Mouse (Mus musculus): Measurements from ENCODE around the gene Comp. TPM values are rescaled to one million over a fixed set of nuclear protein-coding genes. Genes with fewer than 3 reads are reported as not detected.
A peak's percentile ranks its signal among the peaks of the same experiment; 100 is the strongest.

Comp gene
- polyA plus RNA-seq, 1 experiment from 2014 or later, result 0.14 TPM

GRCm38 (mm10) chr8:70404212-70404611, 30.9 kb downstream of the Comp start:
- Histone ChIP-seq H3K27ac (ENCODE audit: low read depth, low read length) (no peak overlapping the region), H3K4me1 (ENCODE audit: control insufficient read depth, insufficient read depth, low read length) (peaks cover 44% of the 10 kb centered on the region), H3K9ac (ENCODE audit: low read depth, low read length) (no peak overlapping the region), H3K4me2 (replicated peaks; ENCODE audit: low read depth, low read length) (no peak overlapping the region), H3K36me3 (ENCODE audit: control insufficient read depth, insufficient read depth, low read length) (peaks cover 10% of the 10 kb centered on the region; the same call in 1 of the 2 replicates), H3K9me3 (ENCODE audit: control insufficient read depth, low read length) (no peaks in the 10 kb centered on the region), H3K27me3 (ENCODE audit: control insufficient read depth, insufficient read depth, low read length) (no peaks in the 10 kb centered on the region), H3K4me3 (ENCODE audit: low read length) (no peak overlapping the region)
- 90% methylated on average over 3 of the region's 3 CpGs for WGBS
- ATAC-seq (ENCODE audit: low FRiP score, low TSS enrichment), result no peak

DNA sequence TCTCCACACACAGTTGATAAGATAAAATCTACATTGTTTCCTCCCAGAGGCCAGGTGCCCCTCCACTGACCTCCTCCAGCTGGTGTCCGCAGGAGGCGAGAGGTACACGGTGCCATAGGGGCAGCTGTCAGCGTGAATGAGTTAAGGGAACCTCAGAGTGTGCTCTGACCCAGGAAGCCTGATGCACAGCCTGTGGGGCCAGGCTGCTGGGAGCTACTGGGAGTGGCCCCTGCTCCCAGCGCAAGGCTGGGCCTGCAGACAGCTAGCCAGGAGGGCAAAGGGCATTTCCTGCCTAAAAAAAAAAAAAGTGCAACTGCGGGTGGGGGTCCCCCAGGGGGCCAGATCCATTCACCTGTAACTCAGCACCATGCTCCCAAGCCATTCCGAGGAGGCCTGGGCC, 31.8 kb downstream of the Comp start:
- no peak for ATAC-seq (ENCODE audit: low FRiP score, low TSS enrichment)
- Histone ChIP-seq H3K9me3 (ENCODE audit: control insufficient read depth, low read length) (no peaks in the 10 kb centered on the region), H3K27ac (ENCODE audit: low read depth, low read length) (0 out of 2 replicates have a peak overlapping the region, but pooled peaks have one; percentile 24), H3K9ac (ENCODE audit: low read depth, low read length) (no peak overlapping the region), H3K27me3 (ENCODE audit: control insufficient read depth, insufficient read depth, low read length) (no peaks in the 10 kb centered on the region), H3K4me3 (ENCODE audit: low read length) (no peak overlapping the region), H3K4me2 (replicated peaks; ENCODE audit: low read depth, low read length) (no peak overlapping the region), H3K4me1 (ENCODE audit: control insufficient read depth, insufficient read depth, low read length) (peaks cover 45% of the 10 kb centered on the region), H3K36me3 (ENCODE audit: control insufficient read depth, insufficient read depth, low read length) (peaks cover 7% of the 10 kb centered on the region; the same call in 1 of the 2 replicates)
- WGBS, result 9% methylated on average over 7 of the region's 7 CpGs

DNA sequence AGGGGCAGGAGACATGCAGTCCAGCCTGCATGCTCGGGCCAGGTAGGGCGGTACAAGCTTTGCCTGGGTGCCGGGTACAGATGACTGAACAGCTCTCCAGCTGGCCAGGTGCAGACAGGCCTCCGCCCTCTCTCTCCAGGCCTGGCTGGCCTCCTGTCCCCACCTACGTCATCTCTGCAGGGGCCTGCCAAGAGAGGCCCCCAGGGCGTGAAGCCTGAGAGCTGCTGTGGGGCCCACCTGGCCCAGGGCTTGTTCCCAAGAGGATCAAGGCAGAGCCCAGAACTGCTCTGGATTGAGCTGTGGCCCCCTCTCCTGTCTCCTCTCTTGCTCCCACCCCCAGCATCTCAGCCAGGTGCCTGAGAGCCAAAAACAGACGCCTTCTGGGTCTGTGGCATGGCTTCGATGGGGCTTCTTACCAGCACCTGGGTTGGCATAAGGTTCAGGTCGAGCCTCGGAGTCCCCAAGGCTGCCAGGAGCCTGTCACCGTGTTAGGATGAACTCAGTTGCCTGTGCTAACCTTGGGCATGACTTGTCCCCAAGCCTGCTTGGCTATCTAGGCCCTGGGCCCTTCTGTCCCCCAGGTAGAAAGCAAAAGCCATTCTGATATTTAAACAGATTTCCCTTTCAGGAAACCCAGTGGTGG, 33.2 kb downstream of the Comp start:
- H3K4me1 ChIP-seq (ENCODE audit: control insufficient read depth, insufficient read depth, low read length), result peaks cover 45% of the 10 kb centered on the region
- H3K4me3 ChIP-seq (ENCODE audit: low read length), result no peak overlapping the region
- no peak overlapping the region; the same call in 1 of the 2 replicates for H3K9ac ChIP-seq (ENCODE audit: low read depth, low read length)
- peak overlapping the region; percentile 33 for H3K27ac ChIP-seq (ENCODE audit: low read depth, low read length)
- peak; percentile 74 for ATAC-seq (ENCODE audit: low FRiP score, low TSS enrichment)
- no peaks in the 10 kb centered on the region for H3K27me3 ChIP-seq (ENCODE audit: control insufficient read depth, insufficient read depth, low read length)
- H3K9me3 ChIP-seq (ENCODE audit: control insufficient read depth, low read length), result no peaks in the 10 kb centered on the region
- peaks cover 7% of the 10 kb centered on the region; the same call in 1 of the 2 replicates for H3K36me3 ChIP-seq (ENCODE audit: control insufficient read depth, insufficient read depth, low read length)
- 72% methylated on average over 11 of the region's 11 CpGs for WGBS
- H3K4me2 ChIP-seq (replicated peaks; ENCODE audit: low read depth, low read length), result no peak overlapping the region

GRCm38 (mm10) chr8:70408301-70408700, 34.9 kb downstream of the Comp start:
- H3K4me3 ChIP-seq (ENCODE audit: low read length), result no peak overlapping the region
- ATAC-seq (ENCODE audit: low FRiP score, low TSS enrichment), result peak; percentile 34; the same call in 1 of the 2 replicates
- H3K27me3 ChIP-seq (ENCODE audit: control insufficient read depth, insufficient read depth, low read length), result no peaks in the 10 kb centered on the region
- peaks cover 45% of the 10 kb centered on the region for H3K4me1 ChIP-seq (ENCODE audit: control insufficient read depth, insufficient read depth, low read length)
- H3K27ac ChIP-seq (ENCODE audit: low read depth, low read length), result peak overlapping the region; percentile 51; the same call in 1 of the 2 replicates
- 51% methylated on average over 6 of the region's 6 CpGs for WGBS
- no peaks in the 10 kb centered on the region for H3K9me3 ChIP-seq (ENCODE audit: control insufficient read depth, low read length)
- no peak overlapping the region for H3K4me2 ChIP-seq (replicated peaks; ENCODE audit: low read depth, low read length)
- H3K9ac ChIP-seq (ENCODE audit: low read depth, low read length), result peak overlapping the region; percentile 18; the same call in 1 of the 2 replicates
- H3K36me3 ChIP-seq (ENCODE audit: control insufficient read depth, insufficient read depth, low read length), result peaks cover 7% of the 10 kb centered on the region; the same call in 1 of the 2 replicates

DNA sequence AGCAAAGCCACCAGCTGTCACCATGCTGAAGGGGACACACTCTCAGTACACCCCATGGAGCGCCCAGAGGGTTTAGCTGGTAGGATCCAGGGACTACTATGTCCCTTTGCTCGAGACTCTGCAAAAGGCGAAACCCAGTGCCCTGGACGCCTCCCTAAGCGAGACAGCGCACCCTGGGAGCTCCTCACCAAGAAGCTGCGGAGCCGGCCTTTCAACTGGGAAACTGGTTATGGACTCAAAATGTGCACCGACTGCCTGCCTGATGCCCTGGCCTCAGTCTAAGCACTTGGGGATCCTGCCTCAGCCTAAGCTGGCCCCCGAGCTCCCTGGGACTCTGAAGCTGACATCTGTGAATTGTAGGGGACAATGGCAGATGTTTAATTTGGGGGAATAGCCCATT, 35.7 kb downstream of the Comp start:
- peak overlapping the region; percentile 51; the same call in 1 of the 2 replicates for H3K27ac ChIP-seq (ENCODE audit: low read depth, low read length)
- H3K4me1 ChIP-seq (ENCODE audit: control insufficient read depth, insufficient read depth, low read length), result peaks cover 45% of the 10 kb centered on the region
- H3K36me3 ChIP-seq (ENCODE audit: control insufficient read depth, insufficient read depth, low read length), result peaks cover 9% of the 10 kb centered on the region; the same call in 1 of the 2 replicates
- WGBS, result 77% methylated on average over 10 of the region's 10 CpGs
- ATAC-seq (ENCODE audit: low FRiP score, low TSS enrichment), result no peak
- H3K9me3 ChIP-seq (ENCODE audit: control insufficient read depth, low read length), result no peaks in the 10 kb centered on the region
- H3K4me2 ChIP-seq (replicated peaks; ENCODE audit: low read depth, low read length), result no peak overlapping the region
- no peak overlapping the region for H3K4me3 ChIP-seq (ENCODE audit: low read length)
- no peaks in the 10 kb centered on the region for H3K27me3 ChIP-seq (ENCODE audit: control insufficient read depth, insufficient read depth, low read length)
- no peak overlapping the region; the same call in 1 of the 2 replicates for H3K9ac ChIP-seq (ENCODE audit: low read depth, low read length)

GRCm38 (mm10) chr8:70409455-70409871, 36.1 kb downstream of the Comp start:
- ATAC-seq (ENCODE audit: low FRiP score, low TSS enrichment), result no peak
- Histone ChIP-seq H3K9ac (ENCODE audit: low read depth, low read length) (no peak overlapping the region; the same call in 1 of the 2 replicates), H3K4me3 (ENCODE audit: low read length) (no peak overlapping the region), H3K27me3 (ENCODE audit: control insufficient read depth, insufficient read depth, low read length) (no peaks in the 10 kb centered on the region), H3K27ac (ENCODE audit: low read depth, low read length) (0 out of 2 replicates have a peak overlapping the region, but pooled peaks have one; percentile 51), H3K36me3 (ENCODE audit: control insufficient read depth, insufficient read depth, low read length) (peaks cover 5% of the 10 kb centered on the region; the same call in 1 of the 2 replicates), H3K4me1 (ENCODE audit: control insufficient read depth, insufficient read depth, low read length) (peaks cover 44% of the 10 kb centered on the region), H3K4me2 (replicated peaks; ENCODE audit: low read depth, low read length) (no peak overlapping the region), H3K9me3 (ENCODE audit: control insufficient read depth, low read length) (no peaks in the 10 kb centered on the region)
- WGBS, result 48% methylated on average over 9 of the region's 9 CpGs

- Histone ChIP-seq H3K36me3 (ENCODE audit: control insufficient read depth, insufficient read depth, low read length) (peaks cover 3% of the 10 kb centered on the region; the same call in 1 of the 2 replicates), H3K4me1 (ENCODE audit: control insufficient read depth, insufficient read depth, low read length) (peaks cover 36% of the 10 kb centered on the region), H3K27me3 (ENCODE audit: control insufficient read depth, insufficient read depth, low read length) (no peaks in the 10 kb centered on the region), H3K4me3 (ENCODE audit: low read length) (no peak overlapping the region), H3K9me3 (ENCODE audit: control insufficient read depth, low read length) (no peaks in the 10 kb centered on the region), H3K4me2 (replicated peaks; ENCODE audit: low read depth, low read length) (no peak overlapping the region), H3K9ac (ENCODE audit: low read depth, low read length) (no peak overlapping the region), H3K27ac (ENCODE audit: low read depth, low read length) (no peak overlapping the region)
- no peak for ATAC-seq (ENCODE audit: low FRiP score, low TSS enrichment)
- 84% methylated on average over 5 of the region's 5 CpGs for WGBS
Measured at GRCm38 (mm10) chr8:70410281-70410680, 36.9 kb downstream of the Comp start.

DNA sequence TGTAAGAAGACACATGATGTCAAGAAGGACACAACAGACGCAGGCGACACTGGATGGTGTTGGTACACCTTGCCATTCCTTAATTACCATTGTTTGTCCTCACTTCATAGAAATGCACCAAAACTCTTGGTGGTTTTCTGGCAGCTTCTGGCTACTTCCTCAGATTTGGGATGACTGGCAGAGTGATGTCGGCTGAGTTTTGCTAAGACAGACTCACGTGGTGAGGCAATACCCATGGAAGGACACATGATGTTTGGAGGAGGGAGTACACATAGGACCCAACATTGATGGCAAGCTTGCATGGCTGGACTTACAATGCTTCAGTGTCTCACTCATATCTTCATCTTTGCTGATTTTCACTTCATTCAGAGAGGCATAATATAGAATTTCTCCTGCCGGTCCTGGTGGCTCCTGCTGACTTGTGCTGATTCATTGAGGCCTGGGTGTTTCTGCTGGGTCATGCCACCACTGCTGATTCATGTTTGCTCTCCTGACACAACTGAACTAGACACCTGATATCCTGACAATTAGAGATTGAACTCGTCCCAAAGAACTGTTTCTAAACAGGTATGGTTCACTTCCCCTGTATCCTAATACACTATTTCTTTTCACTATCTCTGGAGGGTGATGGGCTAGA, 41.1 kb downstream of the Comp start:
- H3K9me3 ChIP-seq (ENCODE audit: control insufficient read depth, low read length), result no peaks in the 10 kb centered on the region
- no peak overlapping the region for H3K4me2 ChIP-seq (replicated peaks; ENCODE audit: low read depth, low read length)
- H3K4me3 ChIP-seq (ENCODE audit: low read length), result no peak overlapping the region
- peaks cover 3% of the 10 kb centered on the region; the same call in 1 of the 2 replicates for H3K36me3 ChIP-seq (ENCODE audit: control insufficient read depth, insufficient read depth, low read length)
- peaks cover 16% of the 10 kb centered on the region for H3K4me1 ChIP-seq (ENCODE audit: control insufficient read depth, insufficient read depth, low read length)
- H3K27ac ChIP-seq (ENCODE audit: low read depth, low read length), result no peak overlapping the region
- no peak for ATAC-seq (ENCODE audit: low FRiP score, low TSS enrichment)
- H3K9ac ChIP-seq (ENCODE audit: low read depth, low read length), result no peak overlapping the region
- WGBS, result 77% methylated on average over 6 of the region's 6 CpGs
- no peaks in the 10 kb centered on the region for H3K27me3 ChIP-seq (ENCODE audit: control insufficient read depth, insufficient read depth, low read length)
